Mouse (Mus musculus) neural tube, embryonic 11.5 days (tissue): ENCODE measurements around the gene 1700013F07Rik. TPM values are rescaled to one million over a fixed set of nuclear protein-coding genes. Genes with fewer than 3 reads are reported as not detected.

ENCODE experiments used
- ATAC-seq: fragments of 200-750 bp; cut with Nextera tagmentation; 2 replicates; pipeline ENCODE4 v1.8.0; 2017; ENCODE audit warnings: moderate number of reproducible peaks, mild to moderate bottlenecking, moderate TSS enrichment, moderate library complexity; ENCODE audit not compliant: insufficient read depth, low FRiP score, low TSS enrichment
- DNase-seq: peaks from one replicate; pipeline ENCODE4 v3.0.0-alpha.2; 2015; ENCODE audit warnings: low spot score
- H3K27ac ChIP-seq: fragments of 300-500 bp; sonication (generic); 2 replicates; pipeline ENCODE4 v1.5.1; 2014; ENCODE audit warnings: low read depth, mild to moderate bottlenecking, low read length
- H3K27me3 ChIP-seq: fragments of 300-500 bp; sonication (generic); 2 replicates; pipeline ENCODE4 v1.6.1; 2014; ENCODE audit warnings: mild to moderate bottlenecking, low read length, mixed read lengths; ENCODE audit not compliant: control insufficient read depth, insufficient read depth
- H3K36me3 ChIP-seq: fragments of 300-500 bp; sonication (generic); 2 replicates; pipeline ENCODE4 v1.6.1; 2014; ENCODE audit warnings: mild to moderate bottlenecking, low read length, moderate library complexity, mixed read lengths; ENCODE audit not compliant: control insufficient read depth, insufficient read depth
- H3K4me1 ChIP-seq: fragments of 300-500 bp; sonication (generic); 2 replicates; pipeline ENCODE4 v1.6.1; 2014; ENCODE audit warnings: low read length, mixed read lengths; ENCODE audit not compliant: control insufficient read depth, insufficient read depth
- H3K4me2 ChIP-seq: fragments of 300-500 bp; sonication (generic); 2 replicates; pipeline ENCODE4 v1.6.1; 2014; ENCODE audit warnings: low read depth, mild to moderate bottlenecking, moderate library complexity
- H3K4me3 ChIP-seq: fragments of 300-500 bp; sonication (generic); 2 replicates; pipeline ENCODE4 v1.5.1; 2014; ENCODE audit warnings: low read depth, low read length
- H3K9ac ChIP-seq: fragments of 300-500 bp; sonication (generic); 2 replicates; pipeline ENCODE4 v1.6.1; 2014; ENCODE audit warnings: mild to moderate bottlenecking, low read length
- H3K9me3 ChIP-seq: fragments of 300-500 bp; sonication (generic); 2 replicates; pipeline ENCODE4 v1.6.1; 2016; ENCODE audit warnings: low read length; ENCODE audit not compliant: control insufficient read depth
- WGBS: fragments of 180-500 bp; shearing (Covaris S2); extraction: QIAGEN DNeasy Blood & Tissue Kit; methylation state at CpG from one replicate; pipeline ENCODE4 v1.1.7; 2014; 5-methylcytosine and 5-hydroxymethylcytosine counted together
- polyA plus RNA-seq: library from polyadenylated mRNA; unstranded; fragments of >200 nt; fragmentation: Nextera tagmentation; extraction: Ambion mirVana; gene quantifications from 2 replicates; pipeline ENCODE4 v1.2.1, GENCODE M21; 2014

The 1700013F07Rik gene
- polyA plus RNA-seq, 1 experiment from 2014 or later, result not detected

DNA sequence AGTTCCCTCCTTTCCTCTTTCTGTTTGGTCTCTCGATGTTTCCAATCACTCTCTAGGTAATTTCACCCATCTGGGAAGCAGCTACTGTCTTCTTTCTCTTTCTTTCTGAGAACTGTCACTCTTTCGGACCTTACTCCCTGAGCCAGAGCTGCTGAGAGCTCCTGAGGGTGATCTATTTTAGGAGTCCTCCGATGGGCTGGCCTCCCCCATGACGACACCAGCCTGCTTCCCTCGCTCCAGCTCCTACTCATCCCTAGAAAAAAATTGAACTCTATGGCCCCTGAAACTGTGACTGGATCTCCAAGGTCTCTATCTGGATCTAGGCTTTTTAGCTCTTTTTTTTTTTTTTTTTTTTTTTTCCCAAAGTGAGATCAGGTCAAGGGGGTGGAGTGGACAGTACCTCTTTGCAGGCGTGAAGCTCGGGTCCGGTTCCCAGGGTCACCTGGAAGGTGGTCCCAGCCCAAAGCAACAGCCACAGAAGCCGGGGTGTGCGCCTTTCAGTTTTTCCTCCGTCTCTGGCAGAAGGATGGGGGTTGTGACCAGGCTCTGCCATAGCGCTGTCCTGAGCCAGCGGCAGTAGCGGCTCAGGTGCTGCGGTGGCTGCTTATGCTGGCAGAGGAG, 2.1 kb downstream of the 1700013F07Rik start:
- Histone ChIP-seq H3K9me3 (no peaks in the 10 kb centered on the region), H3K27ac (no peak overlapping the region), H3K9ac (no peak overlapping the region; the same call in 1 of the 2 replicates), H3K4me3 (peak overlapping the region; percentile 41), H3K27me3 (peaks cover 11% of the 10 kb centered on the region), H3K36me3 (no peaks in the 10 kb centered on the region), H3K4me2 (peak overlapping the region; percentile 86), H3K4me1 (no peaks in the 10 kb centered on the region)
- ATAC-seq (no peak), DNase-seq (no peak)
- 6% methylated on average over 15 of the region's 15 CpGs for WGBS

DNA sequence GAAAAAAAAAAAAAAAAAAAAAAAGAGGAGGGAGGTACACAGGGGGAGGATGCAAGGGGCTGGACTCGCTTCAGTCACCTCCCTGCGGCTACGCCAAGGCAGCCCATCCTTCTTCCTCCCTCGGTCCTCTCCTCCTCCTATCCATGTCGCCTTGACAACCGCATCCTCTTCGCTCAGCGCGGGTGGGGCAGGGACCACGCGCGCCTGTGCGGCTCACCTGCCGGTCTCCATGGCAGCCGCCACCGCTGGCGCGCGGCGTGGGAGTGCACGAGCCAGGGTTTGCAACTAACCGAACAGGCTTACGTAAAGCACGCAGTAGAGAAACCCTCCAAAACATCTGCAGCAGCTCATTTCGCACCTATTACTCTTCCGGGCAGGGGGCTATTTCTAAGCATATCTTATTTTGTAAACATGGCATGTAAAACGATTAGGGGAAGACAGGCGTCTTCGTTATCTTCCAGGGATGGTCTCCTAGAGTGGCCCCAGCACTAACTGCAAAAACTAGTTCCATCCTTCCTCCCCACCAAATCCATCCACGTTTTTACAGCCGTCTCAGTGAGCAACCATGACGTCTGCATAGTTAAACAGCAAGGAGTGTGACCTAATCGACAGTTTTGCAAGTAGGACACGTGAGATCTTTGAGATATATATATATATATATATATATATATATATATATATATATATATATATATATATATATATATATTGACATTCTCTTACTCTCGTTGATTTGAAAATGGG, 2.7 kb downstream of the 1700013F07Rik start, which contains the start of gene 5330417C22Rik:
TSS of gene 5330417C22Rik (minus strand) at position 20 of the 744 bp plus-strand sequence.
- Histone ChIP-seq H3K4me2 (peak within 1 kb of the TSS; percentile 86), H3K36me3 (no peaks in the 10 kb centered on the region), H3K27me3 (peaks cover 11% of the 10 kb centered on the region), H3K9ac (peak within 1 kb of the TSS; percentile 52), H3K27ac (no peak within 1 kb of the TSS), H3K4me1 (no peaks in the 10 kb centered on the region), H3K4me3 (peak within 1 kb of the TSS; percentile 41), H3K9me3 (no peaks in the 10 kb centered on the region)
- DNase-seq (peak; percentile 68), ATAC-seq (peak; percentile 80)
- WGBS, result 2% methylated on average over 30 of the region's 35 CpGs

DNA sequence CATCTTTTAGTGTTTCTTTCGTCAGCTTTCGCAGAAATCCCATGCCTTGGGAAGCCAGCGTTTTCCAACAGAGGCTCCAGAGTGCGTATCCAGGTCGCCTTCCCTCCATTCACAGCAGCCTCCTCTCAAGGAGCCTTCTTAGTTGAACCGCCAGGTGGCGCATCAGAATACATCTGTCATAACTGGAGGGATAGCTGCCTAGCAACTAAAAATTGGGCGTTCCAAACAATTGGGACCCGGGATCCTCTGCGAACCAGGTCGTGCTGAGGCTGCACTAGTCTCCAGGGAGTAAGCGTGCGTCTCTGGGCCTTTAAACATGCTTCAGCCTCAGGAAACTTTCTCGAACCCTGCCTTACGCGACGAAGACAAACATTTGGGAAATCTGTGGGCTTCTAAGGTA, 3.4 kb downstream of the 1700013F07Rik start:
- Histone ChIP-seq H3K36me3 (no peaks in the 10 kb centered on the region), H3K4me2 (peak overlapping the region; percentile 30), H3K27ac (no peak overlapping the region), H3K4me1 (no peaks in the 10 kb centered on the region), H3K9me3 (no peaks in the 10 kb centered on the region), H3K4me3 (no peak overlapping the region), H3K9ac (no peak overlapping the region), H3K27me3 (peaks cover 11% of the 10 kb centered on the region)
- WGBS, result 8% methylated on average over 17 of the region's 17 CpGs
- peak; percentile 45; the same call in 1 of the 2 replicates for ATAC-seq
- peak; percentile 86 for DNase-seq

DNA sequence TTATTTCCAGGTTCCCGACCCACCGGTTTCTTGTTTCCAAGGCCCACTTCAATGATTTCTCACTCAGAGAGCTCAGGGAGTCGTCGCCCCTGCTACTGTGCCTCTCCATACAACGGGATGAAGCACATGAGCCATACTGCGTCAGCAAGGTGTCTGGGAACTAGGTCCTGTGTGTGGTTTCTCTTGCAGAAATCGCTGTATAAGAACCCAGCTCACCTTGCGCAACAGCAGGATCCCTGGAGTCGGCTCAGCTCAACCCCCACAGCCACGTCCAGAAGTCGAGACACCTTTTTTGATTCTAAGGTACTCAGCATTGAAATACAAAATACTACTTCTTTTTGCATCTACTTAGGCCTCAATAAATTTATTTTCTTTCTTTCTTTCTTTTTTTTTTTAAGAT, 8.3 kb downstream of the 1700013F07Rik start:
- H3K4me1 ChIP-seq, result no peaks in the 10 kb centered on the region

DNA sequence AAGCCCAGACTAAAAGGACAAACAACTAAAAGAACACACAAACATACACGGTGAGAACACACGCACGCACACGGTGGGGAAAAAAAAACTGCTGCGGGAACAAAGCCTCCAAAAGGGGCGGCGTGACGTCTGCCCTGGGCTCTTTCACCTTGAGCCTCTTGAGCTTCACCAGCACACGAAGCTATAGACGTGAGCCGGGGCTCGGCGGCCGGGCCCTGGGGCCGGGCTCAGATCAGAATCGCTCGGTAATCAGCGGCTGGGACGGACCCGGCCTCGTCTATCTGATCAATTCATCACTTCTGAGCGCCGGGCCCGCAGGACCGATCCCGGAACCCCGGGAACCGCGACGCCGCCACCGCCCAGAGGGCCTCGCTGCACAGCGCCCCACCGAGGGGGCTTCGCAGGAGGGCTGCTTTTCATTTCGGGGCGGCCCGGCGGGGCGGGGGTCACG, 20.2 kb downstream of the 1700013F07Rik start:
- Histone ChIP-seq H3K4me1 (no peaks in the 10 kb centered on the region), H3K36me3 (peaks cover 3% of the 10 kb centered on the region; the same call in 1 of the 2 replicates), H3K27me3 (no peaks in the 10 kb centered on the region), H3K4me2 (peak overlapping the region; percentile 53), H3K9ac (peak overlapping the region; percentile 87), H3K9me3 (no peaks in the 10 kb centered on the region), H3K27ac (peak overlapping the region; percentile 89), H3K4me3 (peak overlapping the region; percentile 79)
- WGBS, result under 1% methylated on average over 42 of the region's 42 CpGs
- ATAC-seq (peak; percentile 75), DNase-seq (no peak)

More for the DNA sequence above, 8.3 kb downstream of the 1700013F07Rik start:
- Histone ChIP-seq H3K4me2 (no peak overlapping the region), H3K9ac (no peak overlapping the region), H3K27me3 (no peaks in the 10 kb centered on the region), H3K27ac (no peak overlapping the region), H3K36me3 (no peaks in the 10 kb centered on the region), H3K4me3 (no peak overlapping the region), H3K9me3 (no peaks in the 10 kb centered on the region)
- DNase-seq (no peak), ATAC-seq (no peak)
- 84% methylated on average over 11 of the region's 11 CpGs for WGBS

DNA sequence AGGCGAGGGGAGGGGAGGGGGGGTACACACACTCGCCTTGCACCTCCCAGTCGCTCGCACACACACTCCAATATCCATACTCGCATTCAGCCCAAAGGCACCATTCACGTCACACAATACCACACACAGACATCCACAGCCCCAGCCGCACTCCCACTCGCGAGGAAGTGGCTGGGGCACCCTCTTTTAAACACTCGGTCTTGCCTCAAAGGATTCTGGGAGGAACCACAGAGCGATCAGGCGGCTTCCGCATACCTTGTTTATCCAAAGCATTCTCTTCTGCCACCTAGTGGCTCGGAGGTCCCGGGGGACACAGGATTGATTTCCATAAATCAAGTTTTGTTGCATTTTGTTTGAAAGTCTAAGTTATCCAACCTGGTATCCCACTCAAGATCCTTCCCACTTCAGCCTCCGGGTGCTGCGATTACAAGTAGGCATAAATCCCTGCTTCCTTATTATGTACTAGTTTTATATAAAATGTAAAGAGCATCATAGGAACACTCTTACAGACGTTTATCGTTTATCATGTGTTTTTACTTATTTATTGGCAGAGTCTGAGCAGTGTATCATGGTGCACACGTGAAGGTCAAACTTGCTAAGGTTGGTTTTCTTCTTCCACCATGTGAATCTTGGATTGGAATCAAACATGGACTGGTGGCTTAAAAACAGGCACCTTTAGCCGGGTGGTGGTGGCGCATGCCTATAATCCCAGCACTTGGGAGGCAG, 20.8 kb downstream of the 1700013F07Rik start:
- H3K4me2 ChIP-seq, result peak overlapping the region; percentile 53
- peak overlapping the region; percentile 79 for H3K4me3 ChIP-seq
- H3K36me3 ChIP-seq, result peaks cover 3% of the 10 kb centered on the region; the same call in 1 of the 2 replicates
- H3K27me3 ChIP-seq, result no peaks in the 10 kb centered on the region
- no peaks in the 10 kb centered on the region for H3K9me3 ChIP-seq
- H3K27ac ChIP-seq, result peak overlapping the region; percentile 89
- WGBS, result 17% methylated on average over 22 of the region's 22 CpGs
- DNase-seq (peak; percentile 93), ATAC-seq (peak; percentile 95)
- peak overlapping the region; percentile 87 for H3K9ac ChIP-seq
- no peaks in the 10 kb centered on the region for H3K4me1 ChIP-seq

DNA sequence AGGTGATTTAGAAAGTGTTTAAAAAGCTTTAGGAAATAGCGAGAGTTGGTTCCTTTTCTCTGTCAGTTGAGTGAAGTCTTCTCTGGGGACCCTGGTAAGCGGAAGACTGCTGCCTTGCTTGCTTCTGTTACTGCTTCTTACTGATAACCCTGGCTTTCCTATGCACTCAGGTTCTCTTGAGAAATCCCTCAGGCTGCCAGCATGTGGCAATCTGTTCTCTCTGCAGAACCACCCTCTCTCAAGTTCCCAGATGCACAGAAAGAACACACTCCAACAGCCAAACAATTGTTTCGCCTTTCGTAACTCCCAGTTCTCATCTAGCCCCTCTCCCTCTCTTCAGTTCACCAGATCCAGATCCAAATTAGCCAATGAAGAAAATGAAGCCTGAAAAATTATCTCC, 23.9 kb downstream of the 1700013F07Rik start:
- ATAC-seq, result no peak
- Histone ChIP-seq H3K9me3 (no peaks in the 10 kb centered on the region), H3K9ac (no peak overlapping the region), H3K4me2 (no peak overlapping the region), H3K4me1 (peaks cover 10% of the 10 kb centered on the region), H3K36me3 (peaks cover 3% of the 10 kb centered on the region; the same call in 1 of the 2 replicates), H3K27ac (no peak overlapping the region), H3K27me3 (no peaks in the 10 kb centered on the region), H3K4me3 (no peak overlapping the region)
- 93% methylated on average over 4 of the region's 4 CpGs for WGBS
- no peak for DNase-seq

DNA sequence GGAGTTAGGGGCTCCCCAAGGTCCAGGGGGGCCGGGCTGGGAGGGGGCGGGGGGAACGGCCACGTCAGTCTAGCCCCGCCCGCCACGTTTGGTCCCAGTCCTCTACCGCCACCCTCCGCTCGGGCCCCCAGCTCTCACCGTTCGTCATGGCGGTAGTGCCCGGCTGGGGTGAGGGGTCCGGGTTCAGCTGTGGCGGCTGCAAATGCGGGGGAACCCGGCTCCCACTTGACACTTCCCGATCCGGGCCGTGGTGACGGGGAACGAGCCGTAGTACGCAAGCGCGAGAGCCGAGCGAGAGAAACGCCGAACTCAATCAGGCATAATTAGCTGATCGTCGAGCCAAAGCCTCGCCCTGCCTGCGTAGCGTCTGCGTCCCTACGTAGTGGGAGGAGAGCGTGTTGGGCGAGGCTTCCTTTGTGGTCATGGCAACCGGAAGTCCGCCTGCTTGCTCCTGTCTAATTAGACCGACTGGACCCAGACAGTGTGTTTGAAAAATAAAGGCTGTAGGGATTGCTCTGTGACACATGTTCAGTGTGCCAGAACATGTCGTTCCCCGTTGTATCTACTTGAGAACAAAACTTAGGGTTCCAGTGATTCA, 28.3 kb downstream of the 1700013F07Rik start, which contains the start of gene Tmem167b:
TSS of gene Tmem167b (minus strand) at position 334 of the 598 bp plus-strand sequence.
- WGBS, result under 1% methylated on average over 45 of the region's 45 CpGs
- peak within 1 kb of the TSS; percentile 78 for H3K27ac ChIP-seq
- peak within 1 kb of the TSS; percentile 76 for H3K4me3 ChIP-seq
- no peaks in the 10 kb centered on the region for H3K9me3 ChIP-seq
- DNase-seq, result peak; percentile 97
- H3K27me3 ChIP-seq, result no peaks in the 10 kb centered on the region
- peaks cover 13% of the 10 kb centered on the region for H3K4me1 ChIP-seq
- peak within 1 kb of the TSS; percentile 81 for H3K9ac ChIP-seq
- ATAC-seq, result peak; percentile 95
- peaks cover 3% of the 10 kb centered on the region; the same call in 1 of the 2 replicates for H3K36me3 ChIP-seq
- H3K4me2 ChIP-seq, result peak within 1 kb of the TSS; percentile 70
